In genomic region chr4:95557333-95557956, GRCm38 (mm10) we compare ENCODE assay signal across 8 mouse cellular contexts. TPM values are rescaled to one million over a fixed set of nuclear protein-coding genes. Genes with fewer than 3 reads are reported as not detected.
DNase-seq lines count a peak whose midpoint lies in the region; ATAC-seq lines count a peak whose summit lies in the region.

Gene Fggy (plus strand): TSS chr4:95557507.

- H3K9ac ChIP-seq in hindbrain, embryonic 14.5 days = peak within 1 kb of the TSS; percentile 67

- H3K9me3 ChIP-seq in hindbrain, embryonic 14.5 days (ENCODE audit: control insufficient read depth, low read length) = no peaks in the 10 kb centered on the region

- H3K4me2 ChIP-seq in hindbrain, embryonic 14.5 days (replicated peaks) = peak within 1 kb of the TSS; percentile 67

- 25% methylated on average over 12 of the region's 12 CpGs for WGBS in hindbrain, embryonic 14.5 days

- peak within 1 kb of the TSS; percentile 38 for H3K4me3 ChIP-seq in hindbrain, embryonic 14.5 days (replicated peaks; ENCODE audit: low read length)

- DNase-seq in ZHBTc4 (ENCODE audit: low read depth, low spot score) = peak; percentile 95
- peak; percentile 97 for DNase-seq in cerebellum, postnatal 4 days (ENCODE audit: low spot score in 2 of 2)
- peak; percentile 99 for DNase-seq in frontal cortex, postnatal 36 days (ENCODE audit: low spot score in 2 of 2)
- peak; percentile 98 for DNase-seq in hindbrain, embryonic 14.5 days (ENCODE audit: low spot score)
- DNase-seq in layer of hippocampus, postnatal 25 days (ENCODE audit: extremely low spot score in 1 of 2, low spot score in 1 of 2) = peak; percentile 94 to 97
- DNase-seq in lung, postnatal 14 days = peak; percentile 99
- peak; percentile 96 for DNase-seq in ovary, postnatal 36 days (ENCODE audit: low spot score)
- peak; percentile 93 for DNase-seq in thymus, postnatal 14 days

- ATAC-seq in hindbrain, embryonic 14.5 days (ENCODE audit: low FRiP score) = peak; percentile 100

- H3K4me1 ChIP-seq in hindbrain, embryonic 14.5 days (replicated peaks; ENCODE audit: control insufficient read depth, insufficient read depth, low read length) = no peaks in the 10 kb centered on the region

- H3K27ac ChIP-seq in hindbrain, embryonic 14.5 days = peak within 1 kb of the TSS; percentile 80

- no peaks in the 10 kb centered on the region for H3K36me3 ChIP-seq in hindbrain, embryonic 14.5 days (replicated peaks; ENCODE audit: control insufficient read depth, insufficient read depth)

- H3K27me3 ChIP-seq in hindbrain, embryonic 14.5 days (ENCODE audit: control insufficient read depth, insufficient read depth, low read length) = no peaks in the 10 kb centered on the region

RNA-seq across cellular contexts. Expression of gene Fggy, which starts in this region (rescaled TPM):
- polyA plus RNA-seq in hindbrain, embryonic 14.5 days (2014; fragmentation: Nextera tagmentation; extraction: Ambion mirVana) = 7.5 and 7.6 TPM in 2 replicates
- 10 to 100 TPM in 1 of 2 experiments, 1 to 10 TPM in 1; 9.9 to 10.4 TPM for total RNA-seq in layer of hippocampus, postnatal 25 days (2021)

Comparison
In these comparisons a context has a peak if more than half of its experiments do, and no peak if none do; other contexts are left out.
1. Peak in every context shown above with its lines: DNase-seq, ATAC-seq, H3K4me3 ChIP-seq and H3K27ac ChIP-seq.